Mouse (Mus musculus): ENCODE results near the gene Slc10a6. TPM values are rescaled to one million over a fixed set of nuclear protein-coding genes. Genes with fewer than 3 reads are reported as not detected.

Slc10a6 gene
- polyA plus RNA-seq, 1 experiment from 2014 or later, result 0.08 TPM

DNA sequence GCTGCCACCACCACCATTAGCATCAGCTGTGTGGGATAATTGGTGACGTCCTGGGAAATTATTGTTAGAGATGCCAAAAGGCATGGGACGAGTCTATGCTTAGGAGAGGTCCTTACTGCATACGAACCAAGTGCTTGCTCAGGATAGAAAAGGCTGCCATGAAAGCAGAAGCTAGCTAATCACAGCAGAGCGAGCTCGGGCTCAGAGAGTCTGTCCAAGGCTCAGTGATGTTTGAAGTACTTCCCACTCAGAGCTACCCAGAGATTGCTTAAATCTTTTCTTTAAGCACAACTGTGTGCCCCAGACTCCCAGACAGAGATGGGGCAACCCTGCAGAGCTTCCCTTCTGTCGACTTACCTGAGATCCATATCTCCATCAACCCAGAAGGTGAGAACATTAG, 704 bp downstream of the Slc10a6 start:
- Histone ChIP-seq H3K27ac (ENCODE audit: low read depth, low read length) (no peak overlapping the region), H3K36me3 (ENCODE audit: control insufficient read depth, insufficient read depth, low read length) (no peaks in the 10 kb centered on the region), H3K9me3 (ENCODE audit: control insufficient read depth, low read length) (no peaks in the 10 kb centered on the region), H3K27me3 (ENCODE audit: control insufficient read depth, insufficient read depth, low read length) (no peaks in the 10 kb centered on the region), H3K4me1 (ENCODE audit: control insufficient read depth, insufficient read depth, low read length) (no peaks in the 10 kb centered on the region), H3K4me2 (no peak overlapping the region), H3K9ac (ENCODE audit: low read length) (no peak overlapping the region), H3K4me3 (ENCODE audit: low read depth, low read length) (no peak overlapping the region)
- DNase-seq (ENCODE audit: low spot score, missing footprints) (no peak), ATAC-seq (ENCODE audit: low FRiP score) (no peak)
- WGBS, result 88% methylated on average over 6 of the region's 6 CpGs

GRCm38 (mm10) chr5:103624831-103625230, 4.4 kb downstream of the Slc10a6 start:
- H3K9ac ChIP-seq (ENCODE audit: low read length), result no peak overlapping the region
- no peaks in the 10 kb centered on the region for H3K27me3 ChIP-seq (ENCODE audit: control insufficient read depth, insufficient read depth, low read length)
- DNase-seq (ENCODE audit: low spot score, missing footprints) (no peak), ATAC-seq (ENCODE audit: low FRiP score) (no peak)
- no peak overlapping the region for H3K27ac ChIP-seq (ENCODE audit: low read depth, low read length)
- no peaks in the 10 kb centered on the region for H3K36me3 ChIP-seq (ENCODE audit: control insufficient read depth, insufficient read depth, low read length)
- H3K9me3 ChIP-seq (ENCODE audit: control insufficient read depth, low read length), result no peaks in the 10 kb centered on the region
- WGBS, result 94% methylated on average over 5 of the region's 5 CpGs
- H3K4me1 ChIP-seq (ENCODE audit: control insufficient read depth, insufficient read depth, low read length), result no peaks in the 10 kb centered on the region
- no peak overlapping the region for H3K4me3 ChIP-seq (ENCODE audit: low read depth, low read length)
- no peak overlapping the region for H3K4me2 ChIP-seq

- Histone ChIP-seq H3K4me3 (ENCODE audit: low read depth, low read length) (no peak overlapping the region), H3K4me2 (no peak overlapping the region), H3K36me3 (ENCODE audit: control insufficient read depth, insufficient read depth, low read length) (no peaks in the 10 kb centered on the region), H3K9me3 (ENCODE audit: control insufficient read depth, low read length) (no peaks in the 10 kb centered on the region), H3K27me3 (ENCODE audit: control insufficient read depth, insufficient read depth, low read length) (no peaks in the 10 kb centered on the region), H3K27ac (ENCODE audit: low read depth, low read length) (no peak overlapping the region), H3K9ac (ENCODE audit: low read length) (no peak overlapping the region), H3K4me1 (ENCODE audit: control insufficient read depth, insufficient read depth, low read length) (no peaks in the 10 kb centered on the region)
- DNase-seq (ENCODE audit: low spot score, missing footprints) (no peak), ATAC-seq (ENCODE audit: low FRiP score) (no peak)
- 92% methylated on average over 5 of the region's 5 CpGs for WGBS
Observed at GRCm38 (mm10) chr5:103622321-103622720, 6.9 kb downstream of the Slc10a6 start.

GRCm38 (mm10) chr5:103620301-103620973, 8.8 kb downstream of the Slc10a6 start:
- 83% methylated on average over 12 of the region's 12 CpGs for WGBS
- Histone ChIP-seq H3K36me3 (ENCODE audit: control insufficient read depth, insufficient read depth, low read length) (no peaks in the 10 kb centered on the region), H3K9me3 (ENCODE audit: control insufficient read depth, low read length) (no peaks in the 10 kb centered on the region), H3K27me3 (ENCODE audit: control insufficient read depth, insufficient read depth, low read length) (no peaks in the 10 kb centered on the region), H3K4me1 (ENCODE audit: control insufficient read depth, insufficient read depth, low read length) (no peaks in the 10 kb centered on the region), H3K9ac (ENCODE audit: low read length) (no peak overlapping the region), H3K27ac (ENCODE audit: low read depth, low read length) (no peak overlapping the region), H3K4me3 (ENCODE audit: low read depth, low read length) (no peak overlapping the region), H3K4me2 (no peak overlapping the region)
- ATAC-seq (ENCODE audit: low FRiP score), result no peak
- no peak for DNase-seq (ENCODE audit: low spot score, missing footprints)

DNA sequence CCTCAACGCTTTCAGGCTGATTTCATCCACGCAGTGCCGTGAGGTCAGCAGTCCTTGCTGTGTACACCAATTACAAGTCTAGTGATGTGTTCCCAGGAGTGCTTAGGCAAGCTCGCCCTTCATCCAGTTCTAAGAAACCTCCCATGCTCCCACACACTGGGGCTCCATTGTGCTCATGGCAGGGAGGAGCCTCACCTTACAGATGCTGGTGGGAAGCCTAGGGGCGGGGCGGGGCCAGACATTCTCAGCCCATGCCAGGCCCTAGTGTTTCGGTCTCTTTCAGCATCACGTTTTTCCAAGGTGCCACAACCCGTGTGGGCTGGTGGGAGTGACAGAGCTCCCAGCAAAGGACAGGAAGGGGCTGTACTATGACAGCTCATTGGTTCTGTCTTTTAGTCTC, 12.0 kb downstream of the Slc10a6 start:
- DNase-seq (ENCODE audit: low spot score, missing footprints) (peak; percentile 74), ATAC-seq (ENCODE audit: low FRiP score) (no peak)
- Histone ChIP-seq H3K4me1 (ENCODE audit: control insufficient read depth, insufficient read depth, low read length) (no peaks in the 10 kb centered on the region), H3K9ac (ENCODE audit: low read length) (no peak overlapping the region), H3K4me2 (no peak overlapping the region), H3K27ac (ENCODE audit: low read depth, low read length) (no peak overlapping the region), H3K27me3 (ENCODE audit: control insufficient read depth, insufficient read depth, low read length) (no peaks in the 10 kb centered on the region), H3K9me3 (ENCODE audit: control insufficient read depth, low read length) (no peaks in the 10 kb centered on the region), H3K4me3 (ENCODE audit: low read depth, low read length) (no peak overlapping the region), H3K36me3 (ENCODE audit: control insufficient read depth, insufficient read depth, low read length) (no peaks in the 10 kb centered on the region)
- whole genome bisulfite sequencing, result 68% methylated on average over 9 of the region's 9 CpGs

DNA sequence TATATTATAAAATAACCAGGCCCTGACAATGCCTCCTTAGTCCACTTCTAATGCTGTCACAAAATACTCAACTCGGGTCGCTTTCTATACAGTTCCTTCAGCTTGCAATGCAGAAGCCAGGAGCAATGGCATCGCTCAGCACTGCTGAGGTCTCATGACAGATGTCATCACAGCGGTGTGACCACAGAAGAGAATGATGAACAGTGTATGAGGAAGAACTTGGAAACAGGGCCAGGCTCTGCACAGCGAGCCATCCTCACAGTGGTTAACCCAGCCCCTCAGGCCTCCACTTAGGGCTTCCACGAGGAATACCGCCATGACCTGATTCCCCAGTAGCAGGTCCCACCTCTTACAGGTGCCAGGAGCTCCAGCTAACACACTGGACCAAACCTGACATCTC, 14.8 kb downstream of the Slc10a6 start:
- ATAC-seq (ENCODE audit: low FRiP score), result no peak
- Histone ChIP-seq H3K4me2 (no peak overlapping the region), H3K36me3 (ENCODE audit: control insufficient read depth, insufficient read depth, low read length) (no peaks in the 10 kb centered on the region), H3K4me3 (ENCODE audit: low read depth, low read length) (no peak overlapping the region), H3K27ac (ENCODE audit: low read depth, low read length) (no peak overlapping the region), H3K9me3 (ENCODE audit: control insufficient read depth, low read length) (no peaks in the 10 kb centered on the region), H3K4me1 (ENCODE audit: control insufficient read depth, insufficient read depth, low read length) (no peaks in the 10 kb centered on the region), H3K9ac (ENCODE audit: low read length) (no peak overlapping the region), H3K27me3 (ENCODE audit: control insufficient read depth, insufficient read depth, low read length) (no peaks in the 10 kb centered on the region)
- DNase-seq (ENCODE audit: low spot score, missing footprints), result no peak
- 93% methylated on average over 7 of the region's 7 CpGs for WGBS

DNA sequence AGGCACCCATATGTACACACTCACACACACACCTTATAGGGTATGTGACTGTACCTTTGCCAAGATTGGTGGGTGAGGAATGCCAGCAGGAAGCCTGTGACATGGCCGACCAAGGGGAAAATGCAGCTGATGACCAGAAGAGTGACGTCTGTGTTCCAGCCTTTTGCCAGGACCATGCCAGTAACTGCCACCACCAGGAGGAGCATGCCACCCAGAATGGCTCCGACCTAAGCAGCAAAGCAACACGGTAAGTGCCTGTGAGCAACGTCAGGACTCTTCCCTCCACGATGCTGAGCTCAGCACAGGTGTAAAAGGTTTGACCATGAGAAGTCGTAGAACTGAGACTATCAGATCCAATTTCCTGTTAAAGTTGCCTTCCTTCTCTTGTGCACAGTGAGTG, 16.9 kb downstream of the Slc10a6 start:
- H3K9ac ChIP-seq (ENCODE audit: low read length), result no peak overlapping the region
- WGBS, result 85% methylated on average over 7 of the region's 7 CpGs
- no peaks in the 10 kb centered on the region for H3K36me3 ChIP-seq (ENCODE audit: control insufficient read depth, insufficient read depth, low read length)
- no peak for DNase-seq (ENCODE audit: low spot score, missing footprints)
- no peak overlapping the region for H3K4me3 ChIP-seq (ENCODE audit: low read depth, low read length)
- H3K4me2 ChIP-seq, result no peak overlapping the region
- no peak for ATAC-seq (ENCODE audit: low FRiP score)
- H3K27me3 ChIP-seq (ENCODE audit: control insufficient read depth, insufficient read depth, low read length), result no peaks in the 10 kb centered on the region
- no peak overlapping the region for H3K27ac ChIP-seq (ENCODE audit: low read depth, low read length)
- no peaks in the 10 kb centered on the region for H3K4me1 ChIP-seq (ENCODE audit: control insufficient read depth, insufficient read depth, low read length)
- H3K9me3 ChIP-seq (ENCODE audit: control insufficient read depth, low read length), result no peaks in the 10 kb centered on the region

DNA sequence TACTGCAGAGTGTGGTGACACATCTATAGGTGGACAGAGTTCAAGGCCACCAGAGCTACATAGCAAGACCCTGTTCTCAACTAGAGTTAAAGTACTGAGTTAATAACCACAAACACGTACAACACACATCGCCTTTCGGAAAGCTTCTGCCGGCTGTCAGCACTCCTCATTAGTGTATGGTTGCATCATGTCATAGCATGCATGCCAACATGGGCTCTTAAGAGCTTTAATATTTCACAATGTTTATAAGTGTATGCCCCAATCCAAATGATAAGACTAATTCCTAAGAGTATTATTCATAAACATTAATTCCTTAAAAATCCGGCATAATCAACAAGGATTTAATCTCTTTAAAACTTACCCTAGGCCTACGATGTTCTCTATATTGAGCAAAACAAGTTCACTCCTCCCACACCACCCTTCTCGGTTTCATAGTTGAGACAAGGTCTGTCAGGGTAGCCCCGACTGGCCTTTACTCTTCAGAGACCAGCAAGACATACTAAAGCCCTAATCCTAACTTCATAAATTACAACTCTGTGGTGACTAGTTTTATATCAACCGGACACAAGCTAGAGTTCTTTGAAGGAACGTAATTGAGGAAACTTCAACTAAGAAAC, 18.2 kb downstream of the Slc10a6 start:
- H3K4me1 ChIP-seq (ENCODE audit: control insufficient read depth, insufficient read depth, low read length), result no peaks in the 10 kb centered on the region
- 92% methylated on average over 10 of the region's 10 CpGs for WGBS
- ATAC-seq (ENCODE audit: low FRiP score) (no peak), DNase-seq (ENCODE audit: low spot score, missing footprints) (no peak)
- H3K36me3 ChIP-seq (ENCODE audit: control insufficient read depth, insufficient read depth, low read length), result no peaks in the 10 kb centered on the region
- no peak overlapping the region for H3K27ac ChIP-seq (ENCODE audit: low read depth, low read length)
- no peak overlapping the region for H3K4me2 ChIP-seq
- H3K9me3 ChIP-seq (ENCODE audit: control insufficient read depth, low read length), result no peaks in the 10 kb centered on the region
- H3K9ac ChIP-seq (ENCODE audit: low read length), result no peak overlapping the region
- no peak overlapping the region for H3K4me3 ChIP-seq (ENCODE audit: low read depth, low read length)
- no peaks in the 10 kb centered on the region for H3K27me3 ChIP-seq (ENCODE audit: control insufficient read depth, insufficient read depth, low read length)

- DNase-seq (ENCODE audit: low spot score, missing footprints) (no peak), ATAC-seq (ENCODE audit: low FRiP score) (no peak)
- Histone ChIP-seq H3K4me2 (no peak overlapping the region), H3K27ac (ENCODE audit: low read depth, low read length) (no peak overlapping the region), H3K9me3 (ENCODE audit: control insufficient read depth, low read length) (no peaks in the 10 kb centered on the region), H3K4me1 (ENCODE audit: control insufficient read depth, insufficient read depth, low read length) (no peaks in the 10 kb centered on the region), H3K27me3 (ENCODE audit: control insufficient read depth, insufficient read depth, low read length) (no peaks in the 10 kb centered on the region), H3K9ac (ENCODE audit: low read length) (no peak overlapping the region), H3K36me3 (ENCODE audit: control insufficient read depth, insufficient read depth, low read length) (no peaks in the 10 kb centered on the region), H3K4me3 (ENCODE audit: low read depth, low read length) (no peak overlapping the region)
- 66% methylated on average over 5 of the region's 5 CpGs for WGBS
Observed at GRCm38 (mm10) chr5:103610148-103610547, 19.1 kb downstream of the Slc10a6 start.
